Mouse (Mus musculus): ENCODE measurements around the gene Myh11. TPM values are rescaled to one million over a fixed set of nuclear protein-coding genes. Genes with fewer than 3 reads are reported as not detected.
"Not testable (repeated sequence)": the region's sequence is repeated elsewhere in the genome, so short reads cannot be mapped to it uniquely, and the experiment has no call there.

Myh11 gene
- polyA plus RNA-seq, 2 experiments: 0.32 to 0.46 TPM

DNA sequence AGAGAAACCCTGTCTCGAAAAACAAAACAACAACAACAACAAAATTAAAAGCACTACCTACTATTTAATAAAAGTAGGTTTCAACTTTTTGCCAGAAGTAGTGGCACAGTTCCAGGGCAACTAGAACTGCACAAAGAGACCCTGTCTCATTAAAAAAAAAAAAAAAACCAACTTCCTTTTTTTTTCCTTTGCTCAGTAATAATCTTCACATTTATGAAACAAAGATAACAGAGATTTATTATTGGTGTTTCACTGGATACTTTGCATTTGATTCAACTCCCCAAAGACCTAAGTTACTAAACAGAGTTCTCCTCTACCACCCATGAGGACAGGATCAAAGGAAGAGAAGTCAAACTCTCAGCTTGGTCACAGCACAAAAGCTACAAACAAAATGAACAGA, 130.2 kb downstream of the Myh11 start:
- Histone ChIP-seq H3K9ac (replicated peaks) (no peak overlapping the region), H3K27ac (no peak overlapping the region), H3K4me2 (ENCODE audit: low read depth) (no peak overlapping the region), H3K27me3 (ENCODE audit: control insufficient read depth, insufficient read depth, low read length) (no peaks in the 10 kb centered on the region), H3K36me3 (replicated peaks; ENCODE audit: control insufficient read depth, insufficient read depth, low read depth) (no peaks in the 10 kb centered on the region; the same call in 1 of the 2 replicates), H3K4me3 (ENCODE audit: insufficient read depth in 1 of 2, low read depth in 2 of 2, low read length in 2 of 2) (no peak overlapping the region), H3K9me3 (ENCODE audit: control insufficient read depth, low read length) (no peaks in the 10 kb centered on the region), H3K4me1 (replicated peaks; ENCODE audit: control insufficient read depth in 2 of 2, insufficient read depth in 2 of 2, low read length in 1 of 2) (peaks cover 29 to 31% of the 10 kb centered on the region in 2 experiments)
- ATAC-seq (ENCODE audit: insufficient read depth) (no peak), DNase-seq (ENCODE audit: low read depth in 3 of 3, low spot score in 3 of 3) (no peak)
- 67% methylated on average over 1 of the region's 1 CpGs for WGBS (ENCODE audit: insufficient replicate concordance)
- no peak for TF ChIP-seq EP300 (IDR thresholded peaks at IDR 0.05; ENCODE audit: low read depth)
- TF ChIP-seq CTCF (IDR thresholded peaks at IDR 0.05; ENCODE audit: low read depth): no peak

GRCm38 (mm10) chr16:14159746-14160131, 131.4 kb downstream of the Myh11 start:
- Histone ChIP-seq H3K9me3 (ENCODE audit: control insufficient read depth, low read length) (no peaks in the 10 kb centered on the region), H3K9ac (replicated peaks) (peak overlapping the region; percentile 86), H3K4me2 (ENCODE audit: low read depth) (peak overlapping the region; percentile 92), H3K36me3 (replicated peaks; ENCODE audit: control insufficient read depth, insufficient read depth, low read depth) (no peaks in the 10 kb centered on the region; the same call in 1 of the 2 replicates), H3K27me3 (ENCODE audit: control insufficient read depth, insufficient read depth, low read length) (no peaks in the 10 kb centered on the region), H3K4me3 (ENCODE audit: insufficient read depth in 1 of 2, low read depth in 2 of 2, low read length in 2 of 2) (peak overlapping the region; percentile 87 to 90), H3K4me1 (replicated peaks; ENCODE audit: control insufficient read depth in 2 of 2, insufficient read depth in 2 of 2, low read length in 1 of 2) (peaks cover 20 to 22% of the 10 kb centered on the region in 2 experiments), H3K27ac (peak overlapping the region; percentile 88)
- TF ChIP-seq CTCF (IDR thresholded peaks at IDR 0.05; ENCODE audit: low read depth) (peak; percentile 87), EP300 (IDR thresholded peaks at IDR 0.05; ENCODE audit: low read depth) (peak; percentile 33; the same call in 1 of the 2 replicates)
- under 1% methylated on average over 10 of the region's 10 CpGs for WGBS (ENCODE audit: insufficient replicate concordance)
- ATAC-seq (ENCODE audit: insufficient read depth) (no peak), DNase-seq (ENCODE audit: low read depth in 3 of 3, low spot score in 3 of 3) (peak; percentile 59 to 73 (median 60))

DNA sequence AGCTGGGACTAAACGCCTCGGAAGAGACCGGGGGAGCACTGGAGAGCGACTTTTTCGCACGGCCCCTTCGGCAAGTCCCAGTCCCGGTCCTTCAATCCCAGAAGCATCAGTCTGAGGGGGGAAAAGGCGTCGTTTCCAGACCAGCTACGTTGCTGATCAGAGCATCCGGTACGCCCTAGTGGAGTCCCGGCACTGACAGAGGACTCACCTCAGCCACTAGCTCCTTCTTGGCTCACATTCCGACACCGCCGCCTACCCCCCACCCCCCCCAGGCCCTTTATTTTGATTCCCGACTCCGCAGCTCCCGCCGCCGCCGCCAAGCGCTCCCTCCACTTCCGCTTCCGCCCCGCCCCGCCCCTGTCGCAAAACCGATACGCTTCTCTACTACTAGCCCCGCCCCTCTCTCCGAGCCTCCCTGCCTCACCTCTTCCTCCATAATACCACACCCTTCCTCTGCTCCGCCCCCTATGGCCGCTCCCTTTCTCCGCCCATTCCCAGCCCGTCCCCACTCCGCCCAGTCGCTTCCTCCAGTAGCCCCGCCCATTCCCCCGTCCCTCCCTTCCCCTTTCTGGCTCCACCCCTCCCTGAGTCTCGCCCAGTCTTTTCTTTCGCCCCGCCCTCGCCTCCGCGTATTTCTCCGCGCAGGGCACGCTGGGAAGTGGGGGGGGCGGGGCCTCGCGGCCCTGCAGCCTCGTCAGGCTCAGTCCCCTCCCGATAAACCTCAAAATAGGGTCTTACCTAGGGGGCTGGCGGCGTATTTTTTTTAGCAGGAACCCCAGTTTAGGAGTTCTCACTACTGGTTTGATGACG, 132.0 kb downstream of the Myh11 start:
- H3K9ac ChIP-seq (replicated peaks): peak overlapping the region; percentile 86
- peak; percentile 82 for ATAC-seq (ENCODE audit: insufficient read depth)

DNA sequence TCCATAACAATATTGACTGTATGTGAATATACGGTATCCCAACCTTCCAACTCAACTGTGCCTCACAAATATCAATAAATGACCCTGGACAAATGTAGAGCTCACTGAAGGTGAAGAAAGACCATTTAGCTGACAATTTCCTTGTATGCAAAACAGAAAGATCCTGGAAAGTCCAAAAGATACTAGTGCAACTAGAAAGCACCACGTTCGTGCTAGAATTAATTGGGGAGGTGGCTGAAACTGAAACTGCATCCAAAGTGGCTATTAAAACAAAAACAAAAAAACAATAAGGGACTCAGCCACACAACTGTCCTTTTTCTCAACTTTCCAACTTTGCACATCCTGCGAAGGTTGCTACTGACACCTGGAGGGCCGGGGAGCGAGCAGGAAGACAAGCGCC, 132.6 kb downstream of the Myh11 start:
- DNase-seq (ENCODE audit: low read depth in 3 of 3, low spot score in 3 of 3) (no peak), ATAC-seq (ENCODE audit: insufficient read depth) (no peak)
- Histone ChIP-seq H3K4me2 (ENCODE audit: low read depth) (peak overlapping the region; percentile 85), H3K9me3 (ENCODE audit: control insufficient read depth, low read length) (no peaks in the 10 kb centered on the region), H3K4me3 (ENCODE audit: insufficient read depth in 1 of 2, low read depth in 2 of 2, low read length in 2 of 2) (peak overlapping the region; percentile 88 to 90), H3K27ac (peak overlapping the region; percentile 51), H3K27me3 (ENCODE audit: control insufficient read depth, insufficient read depth, low read length) (no peaks in the 10 kb centered on the region), H3K4me1 (replicated peaks; ENCODE audit: control insufficient read depth in 2 of 2, insufficient read depth in 2 of 2, low read length in 1 of 2) (peaks cover 14 to 16% of the 10 kb centered on the region in 2 experiments), H3K36me3 (replicated peaks; ENCODE audit: control insufficient read depth, insufficient read depth, low read depth) (no peaks in the 10 kb centered on the region; the same call in 1 of the 2 replicates), H3K9ac (replicated peaks) (peak overlapping the region; percentile 77)
- WGBS (ENCODE audit: insufficient replicate concordance): 10% methylated on average over 7 of the region's 7 CpGs
- TF ChIP-seq CTCF (IDR thresholded peaks at IDR 0.05; ENCODE audit: low read depth) (0 out of 2 replicates have a peak, but pooled peaks have one; percentile 24), EP300 (IDR thresholded peaks at IDR 0.05; ENCODE audit: low read depth) (no peak)

More for the DNA sequence above, 132.0 kb downstream of the Myh11 start:
- TF ChIP-seq EP300 (IDR thresholded peaks at IDR 0.05; ENCODE audit: low read depth) (no peak), CTCF (IDR thresholded peaks at IDR 0.05; ENCODE audit: low read depth) (no peak; the same call in 1 of the 2 replicates)
- peak overlapping the region; percentile 88 for H3K27ac ChIP-seq
- no peaks in the 10 kb centered on the region; the same call in 1 of the 2 replicates for H3K36me3 ChIP-seq (replicated peaks; ENCODE audit: control insufficient read depth, insufficient read depth, low read depth)
- peak overlapping the region; percentile 88 to 90 for H3K4me3 ChIP-seq (ENCODE audit: insufficient read depth in 1 of 2, low read depth in 2 of 2, low read length in 2 of 2)
- H3K4me2 ChIP-seq (ENCODE audit: low read depth): peak overlapping the region; percentile 92
- DNase-seq (ENCODE audit: low read depth in 3 of 3, low spot score in 3 of 3): peak; percentile 98 to 99 (median 98)
- no peaks in the 10 kb centered on the region for H3K9me3 ChIP-seq (ENCODE audit: control insufficient read depth, low read length)
- H3K27me3 ChIP-seq (ENCODE audit: control insufficient read depth, insufficient read depth, low read length): no peaks in the 10 kb centered on the region
- 1% methylated on average over 57 of the region's 58 CpGs for WGBS (ENCODE audit: insufficient replicate concordance)
- peaks cover 17 to 18% of the 10 kb centered on the region in 2 experiments for H3K4me1 ChIP-seq (replicated peaks; ENCODE audit: control insufficient read depth in 2 of 2, insufficient read depth in 2 of 2, low read length in 1 of 2)

DNA sequence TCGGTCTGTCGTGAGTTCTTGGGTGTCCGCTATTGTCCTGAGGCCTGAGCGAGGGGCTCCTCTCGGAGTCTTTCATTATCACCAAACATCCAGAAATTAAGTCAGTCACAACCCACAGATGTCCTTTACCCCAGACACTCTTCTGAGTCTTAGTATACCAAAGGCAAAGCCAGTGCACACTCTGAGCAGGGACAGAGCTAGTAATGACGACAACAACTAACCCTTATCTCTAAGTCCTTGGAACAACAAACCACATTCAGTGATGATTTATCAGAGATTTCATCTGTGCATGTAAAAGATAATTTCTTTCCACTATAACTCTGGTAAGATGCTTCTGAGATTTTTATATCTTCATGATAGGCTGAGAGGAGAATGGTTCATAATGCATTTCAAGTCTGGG, 134.9 kb downstream of the Myh11 start:
- WGBS (ENCODE audit: insufficient replicate concordance): 68% methylated on average over 5 of the region's 6 CpGs
- H3K4me2 ChIP-seq (ENCODE audit: low read depth): no peak overlapping the region
- H3K9me3 ChIP-seq (ENCODE audit: control insufficient read depth, low read length): no peaks in the 10 kb centered on the region
- no peak for TF ChIP-seq CTCF (IDR thresholded peaks at IDR 0.05; ENCODE audit: low read depth)
- TF ChIP-seq EP300 (IDR thresholded peaks at IDR 0.05; ENCODE audit: low read depth): no peak
- H3K4me1 ChIP-seq (replicated peaks; ENCODE audit: control insufficient read depth in 2 of 2, insufficient read depth in 2 of 2, low read length in 1 of 2): peaks cover 11 to 14% of the 10 kb centered on the region in 2 experiments
- H3K27me3 ChIP-seq (ENCODE audit: control insufficient read depth, insufficient read depth, low read length): no peaks in the 10 kb centered on the region
- H3K27ac ChIP-seq: no peak overlapping the region
- no peak for ATAC-seq (ENCODE audit: insufficient read depth)
- H3K4me3 ChIP-seq (ENCODE audit: insufficient read depth in 1 of 2, low read depth in 2 of 2, low read length in 2 of 2): no peak overlapping the region
- no peak for DNase-seq (ENCODE audit: low read depth in 3 of 3, low spot score in 3 of 3)
- H3K36me3 ChIP-seq (replicated peaks; ENCODE audit: control insufficient read depth, insufficient read depth, low read depth): peaks cover 15% of the 10 kb centered on the region
- no peak overlapping the region for H3K9ac ChIP-seq (replicated peaks)

- H3K27ac ChIP-seq: not testable (repeated sequence)
These were observed 135.5 kb downstream of the Myh11 start for GRCm38 (mm10) chr16:14155638-14156037.

More at GRCm38 (mm10) chr16:14155638-14156037, 135.5 kb downstream of the Myh11 start:
- not testable (repeated sequence) for ATAC-seq (ENCODE audit: insufficient read depth); H3K4me3 ChIP-seq (ENCODE audit: insufficient read depth in 1 of 2, low read depth in 2 of 2, low read length in 2 of 2); DNase-seq (ENCODE audit: low read depth in 3 of 3, low spot score in 3 of 3); H3K9me3 ChIP-seq (ENCODE audit: control insufficient read depth, low read length); H3K27me3 ChIP-seq (ENCODE audit: control insufficient read depth, insufficient read depth, low read length); H3K9ac ChIP-seq (replicated peaks); H3K4me2 ChIP-seq (ENCODE audit: low read depth)
- peaks cover 22% of the 10 kb centered on the region for H3K36me3 ChIP-seq (replicated peaks; ENCODE audit: control insufficient read depth, insufficient read depth, low read depth)
- H3K4me1 ChIP-seq (replicated peaks; ENCODE audit: control insufficient read depth in 2 of 2, insufficient read depth in 2 of 2, low read length in 1 of 2): peaks cover 11 to 14% of the 10 kb centered on the region in 2 experiments
- 58% methylated on average over 1 of the region's 2 CpGs for WGBS (ENCODE audit: insufficient replicate concordance)
